Mouse (Mus musculus) neural tube, embryonic 13.5 days (tissue): ENCODE measurements at regions not wholly inside any gene's neighbourhood (a gene's known extent, or its start where the extent isn't known, plus 50 kb on each side); places are given as distances from the start of the nearest gene placed in this dataset.

Source experiments
- ATAC-seq: fragments of 200-750 bp; cut with Nextera tagmentation; 2 replicates; pipeline ENCODE4 v1.8.0; 2017; ENCODE audit warnings: low read depth, mild to moderate bottlenecking, moderate TSS enrichment, moderate library complexity
- H3K27ac ChIP-seq: fragments of 300-500 bp; sonication (generic); replicated peaks from 2 replicates; pipeline ENCODE4 v1.5.1; 2015; ENCODE audit warnings: moderate library complexity, mild to moderate bottlenecking, inconsistent platforms
- H3K27me3 ChIP-seq: fragments of 300-500 bp; sonication (generic); 2 replicates; pipeline ENCODE4 v1.6.1; 2015; ENCODE audit warnings: mild to moderate bottlenecking, inconsistent platforms
- H3K36me3 ChIP-seq: fragments of 300-500 bp; sonication (generic); 2 replicates; pipeline ENCODE4 v1.6.1; 2015; ENCODE audit warnings: mild to moderate bottlenecking, inconsistent platforms
- H3K4me1 ChIP-seq: fragments of 300-500 bp; sonication (generic); replicated peaks from 2 replicates; pipeline ENCODE4 v1.6.1; 2015; ENCODE audit warnings: inconsistent platforms
- H3K4me2 ChIP-seq: fragments of 300-500 bp; sonication (generic); 2 replicates; pipeline ENCODE4 v1.6.1; 2015; ENCODE audit warnings: inconsistent platforms, mild to moderate bottlenecking, moderate library complexity
- H3K4me3 ChIP-seq: fragments of 300-500 bp; sonication (generic); 2 replicates; pipeline ENCODE4 v1.5.1; 2015; ENCODE audit warnings: mild to moderate bottlenecking, inconsistent platforms
- H3K9ac ChIP-seq: fragments of 300-500 bp; sonication (generic); 2 replicates; pipeline ENCODE4 v1.6.1; 2015; ENCODE audit warnings: moderate library complexity, mild to moderate bottlenecking, inconsistent platforms
- H3K9me3 ChIP-seq: fragments of 300-500 bp; sonication (generic); 2 replicates; pipeline ENCODE4 v1.6.1; 2016; ENCODE audit warnings: inconsistent platforms
- WGBS: fragments of 180-500 bp; shearing (Covaris S2); methylation state at CpG from one replicate; pipeline ENCODE4 v1.1.7; 2015; 5-methylcytosine and 5-hydroxymethylcytosine counted together

DNA sequence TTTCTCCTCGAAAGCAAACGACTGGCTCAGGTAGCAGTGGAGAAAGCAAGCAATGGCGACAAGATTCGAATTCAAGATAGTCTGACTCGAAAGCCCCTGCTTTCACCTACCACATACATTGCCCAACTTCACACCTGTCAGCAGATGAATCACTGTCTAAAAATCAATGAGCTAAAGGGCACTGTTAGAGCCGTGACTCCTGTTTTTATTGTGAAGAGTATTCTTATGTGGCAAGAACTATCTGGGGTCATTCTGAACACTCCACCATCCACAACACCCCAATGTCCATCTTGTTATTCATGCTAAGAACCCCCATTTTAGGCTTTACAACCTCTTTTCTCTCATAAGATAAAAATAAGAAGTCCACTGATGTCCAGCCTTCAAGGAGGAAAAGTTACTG is 144.1 kb downstream of the Barhl2 start:
- WGBS = 68% methylated on average over 6 of the region's 6 CpGs
- Histone ChIP-seq H3K9ac (no peak overlapping the region), H3K4me2 (no peak overlapping the region)

DNA sequence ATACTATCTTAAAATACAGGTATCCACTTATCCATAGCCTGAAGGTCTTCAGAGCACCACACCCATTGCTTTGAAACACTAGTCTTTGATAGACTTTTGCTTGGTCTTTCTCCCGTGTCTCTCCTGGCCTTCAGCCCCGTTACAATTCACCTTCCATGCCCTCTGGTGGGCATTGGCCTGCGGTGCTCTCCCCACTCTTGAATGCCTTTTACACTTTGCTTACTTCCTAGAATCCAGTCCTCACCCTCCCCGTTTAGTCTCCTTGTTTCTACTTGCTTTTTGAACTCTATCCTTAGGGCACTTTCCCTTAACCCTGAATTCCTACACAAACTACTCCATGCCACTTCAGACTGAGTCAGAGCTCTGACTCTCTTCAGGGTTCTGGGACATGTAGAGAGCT is 156.6 kb downstream of the Barhl2 start:
- H3K36me3 ChIP-seq = no peaks in the 10 kb centered on the region
- 60% methylated on average over 4 of the region's 4 CpGs for WGBS
- H3K4me3 ChIP-seq = no peak overlapping the region
- no peak overlapping the region for H3K4me2 ChIP-seq
- ATAC-seq = no peak
- no peaks in the 10 kb centered on the region for H3K9me3 ChIP-seq
- no peak overlapping the region for H3K27ac ChIP-seq
- H3K27me3 ChIP-seq = no peaks in the 10 kb centered on the region
- no peak overlapping the region for H3K9ac ChIP-seq
- H3K4me1 ChIP-seq = peaks cover 4% of the 10 kb centered on the region; the same call in 1 of the 2 replicates

More for the DNA sequence above, 144.1 kb downstream of the Barhl2 start:
- H3K36me3 ChIP-seq = no peaks in the 10 kb centered on the region
- no peak overlapping the region for H3K4me3 ChIP-seq
- H3K9me3 ChIP-seq = no peaks in the 10 kb centered on the region
- no peaks in the 10 kb centered on the region for H3K4me1 ChIP-seq
- no peak for ATAC-seq
- no peaks in the 10 kb centered on the region; the same call in 1 of the 2 replicates for H3K27me3 ChIP-seq
- H3K27ac ChIP-seq = no peak overlapping the region

DNA sequence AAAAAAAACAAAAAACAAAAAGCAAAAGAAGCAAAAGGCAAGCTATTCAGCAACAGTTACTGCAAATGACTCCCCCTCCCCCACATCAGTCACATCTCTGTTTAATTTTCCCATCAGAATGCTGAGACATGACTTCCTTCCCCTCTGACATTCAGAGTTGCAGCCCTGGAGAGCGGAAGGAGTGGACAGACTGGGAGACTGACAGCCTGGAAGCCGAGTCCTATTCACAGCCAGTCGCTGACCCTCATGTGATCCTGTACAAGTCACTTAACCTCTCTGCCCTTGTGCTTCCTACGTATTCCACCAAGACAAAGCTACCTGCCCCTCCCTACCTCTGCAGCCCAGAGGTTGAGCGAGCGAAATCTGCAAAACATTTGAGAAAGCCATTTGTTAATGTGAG is 161.2 kb downstream of the Barhl2 start:
- Histone ChIP-seq H3K4me1 (peaks cover 13% of the 10 kb centered on the region), H3K36me3 (no peaks in the 10 kb centered on the region), H3K4me3 (no peak overlapping the region), H3K27ac (no peak overlapping the region), H3K4me2 (no peak overlapping the region), H3K27me3 (no peaks in the 10 kb centered on the region), H3K9ac (no peak overlapping the region), H3K9me3 (no peaks in the 10 kb centered on the region)
- 28% methylated on average over 6 of the region's 6 CpGs for WGBS
- no peak for ATAC-seq

DNA sequence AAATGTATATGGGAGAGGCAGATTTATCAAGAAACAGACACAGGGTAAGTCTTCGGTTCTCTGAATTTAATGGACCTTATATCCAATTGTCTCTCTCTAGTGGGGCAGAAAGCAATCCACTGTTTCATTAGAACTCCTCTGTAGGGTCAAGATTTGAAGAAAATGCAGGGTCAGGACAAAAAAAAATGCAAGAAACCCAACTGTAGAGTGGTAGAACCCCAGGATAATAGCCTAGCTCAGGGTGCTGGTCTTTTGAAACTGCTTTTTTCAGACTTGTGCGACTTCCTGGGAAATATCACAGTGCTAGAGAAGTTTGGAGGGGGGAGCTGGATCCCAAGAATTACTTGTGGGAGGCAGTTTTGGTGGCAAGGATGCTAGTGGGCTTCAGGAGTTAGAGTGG is 162.0 kb downstream of the Barhl2 start:
- Histone ChIP-seq H3K36me3 (no peaks in the 10 kb centered on the region), H3K9ac (no peak overlapping the region), H3K4me1 (peaks cover 13% of the 10 kb centered on the region), H3K4me2 (no peak overlapping the region), H3K4me3 (no peak overlapping the region), H3K27me3 (no peaks in the 10 kb centered on the region), H3K27ac (no peak overlapping the region), H3K9me3 (no peaks in the 10 kb centered on the region)
- 30% methylated on average over 2 of the region's 2 CpGs for WGBS
- no peak for ATAC-seq

DNA sequence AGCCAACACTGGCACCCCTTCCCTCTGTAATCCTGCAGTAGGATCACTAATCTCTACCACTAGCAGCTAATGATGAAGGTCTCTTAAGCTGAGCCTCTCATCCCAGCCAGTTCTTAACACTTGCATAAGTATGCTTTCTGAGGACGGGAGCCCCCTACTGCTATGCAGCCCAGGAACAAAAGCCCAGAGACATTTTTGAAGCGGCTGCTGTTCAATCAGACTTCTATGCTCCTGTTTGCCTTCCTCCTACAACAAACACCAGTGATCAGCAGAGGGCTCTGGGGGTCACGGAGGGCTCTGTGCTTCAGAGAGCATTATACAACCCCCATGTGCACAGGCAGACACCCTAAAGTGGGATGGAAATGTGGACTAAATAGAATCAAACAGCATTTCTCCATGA is 162.4 kb downstream of the Barhl2 start:
- H3K4me2 ChIP-seq = no peak overlapping the region
- 6% methylated on average over 3 of the region's 3 CpGs for WGBS
- no peak overlapping the region for H3K9ac ChIP-seq
- no peaks in the 10 kb centered on the region for H3K27me3 ChIP-seq
- no peak overlapping the region for H3K4me3 ChIP-seq
- no peaks in the 10 kb centered on the region for H3K9me3 ChIP-seq
- H3K36me3 ChIP-seq = no peaks in the 10 kb centered on the region
- peaks cover 13% of the 10 kb centered on the region for H3K4me1 ChIP-seq
- no peak overlapping the region for H3K27ac ChIP-seq
- no peak for ATAC-seq

DNA sequence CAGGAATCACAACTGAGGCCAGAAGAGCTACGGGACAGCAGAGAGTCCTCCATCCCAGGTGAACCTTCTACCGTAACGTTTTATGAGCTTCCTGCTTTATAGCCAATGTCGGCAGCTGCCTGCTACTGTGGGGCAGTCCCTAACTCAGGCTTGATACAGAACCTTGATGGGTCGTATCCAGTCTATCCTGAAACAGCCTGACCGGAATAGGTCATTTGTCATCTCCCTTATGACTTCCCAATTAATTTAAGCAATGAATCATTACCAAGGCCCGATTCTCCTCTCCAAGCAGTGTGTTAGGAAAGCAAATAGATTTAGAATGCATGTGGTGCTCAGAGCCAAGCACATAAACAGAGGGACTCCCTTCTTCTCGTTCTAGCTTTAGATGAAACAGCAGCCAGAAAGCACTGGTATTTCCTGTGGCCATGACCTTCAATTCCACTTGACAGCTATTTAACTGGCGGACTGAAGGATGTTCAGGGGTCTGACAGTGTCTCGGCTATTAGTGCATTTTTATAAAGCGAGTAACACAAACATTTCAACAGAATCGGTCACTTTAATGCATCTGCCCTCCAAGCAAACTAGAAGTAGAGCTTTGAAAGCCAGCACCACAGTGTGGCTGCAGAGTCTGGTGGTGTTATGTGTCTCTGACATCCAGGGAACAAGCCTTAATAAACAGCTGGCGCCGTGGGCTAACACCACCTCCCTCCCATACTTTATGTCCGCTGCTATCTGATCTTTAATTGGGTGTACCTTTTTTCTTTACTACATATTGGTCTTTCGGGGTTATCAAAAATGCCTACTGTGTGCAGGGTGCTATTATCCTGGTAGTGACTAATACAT is 165.4 kb downstream of the Barhl2 start:
- H3K27me3 ChIP-seq = no peaks in the 10 kb centered on the region
- no peaks in the 10 kb centered on the region for H3K36me3 ChIP-seq
- no peak overlapping the region for H3K27ac ChIP-seq
- no peak overlapping the region for H3K4me2 ChIP-seq
- no peaks in the 10 kb centered on the region for H3K9me3 ChIP-seq
- H3K4me3 ChIP-seq = no peak overlapping the region
- WGBS = 61% methylated on average over 16 of the region's 16 CpGs
- ATAC-seq = no peak
- H3K9ac ChIP-seq = no peak overlapping the region
- peaks cover 13% of the 10 kb centered on the region for H3K4me1 ChIP-seq

DNA sequence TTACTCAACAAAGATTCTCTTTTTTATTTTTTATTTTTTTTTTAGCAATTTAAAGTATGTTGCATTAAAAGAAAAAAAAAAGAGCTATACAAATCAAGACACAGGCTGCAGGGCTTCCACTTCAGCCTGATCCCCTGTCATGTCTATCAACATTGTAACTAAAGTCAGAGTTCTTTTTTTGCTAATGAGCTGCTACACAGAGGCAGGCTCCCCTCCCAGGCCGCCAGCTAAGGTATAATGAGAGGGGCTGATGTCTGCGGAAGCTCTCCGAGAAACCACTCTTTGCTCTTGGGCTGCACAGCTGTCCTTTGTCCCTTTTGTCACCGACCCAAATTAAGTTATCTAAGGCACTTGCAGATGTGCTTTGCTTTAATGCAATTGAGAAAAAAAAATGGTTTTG is 172.8 kb downstream of the Barhl2 start:
- Histone ChIP-seq H3K4me3 (no peak overlapping the region), H3K4me2 (no peak overlapping the region), H3K27me3 (no peaks in the 10 kb centered on the region), H3K36me3 (no peaks in the 10 kb centered on the region), H3K4me1 (peaks cover 2% of the 10 kb centered on the region; the same call in 1 of the 2 replicates), H3K9me3 (no peaks in the 10 kb centered on the region), H3K9ac (no peak overlapping the region), H3K27ac (no peak overlapping the region)
- WGBS = 9% methylated on average over 4 of the region's 4 CpGs
- ATAC-seq = no peak

DNA sequence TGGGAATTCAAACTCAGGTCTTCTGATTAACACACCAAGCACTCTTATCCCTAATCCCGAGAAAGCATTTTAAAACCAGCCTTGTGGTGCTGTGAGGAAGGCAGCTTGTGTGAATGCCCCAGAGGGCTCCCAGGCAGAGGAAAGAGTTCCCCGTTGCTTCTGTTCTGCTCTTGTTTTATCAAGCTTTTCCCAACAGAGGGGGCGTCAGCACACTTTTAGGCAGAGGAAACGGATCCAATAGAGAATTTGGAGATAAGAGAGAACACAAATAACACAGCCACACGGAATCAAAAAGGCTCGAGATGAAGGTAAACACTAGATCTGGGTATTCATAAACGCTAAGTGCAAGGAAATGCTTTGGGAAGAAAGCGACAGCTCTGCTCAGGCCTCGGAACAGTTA is 173.2 kb downstream of the Barhl2 start:
- Histone ChIP-seq H3K27me3 (no peaks in the 10 kb centered on the region), H3K4me3 (no peak overlapping the region), H3K9ac (no peak overlapping the region), H3K27ac (no peak overlapping the region), H3K9me3 (no peaks in the 10 kb centered on the region), H3K4me2 (no peak overlapping the region), H3K4me1 (peaks cover 2% of the 10 kb centered on the region; the same call in 1 of the 2 replicates), H3K36me3 (no peaks in the 10 kb centered on the region)
- WGBS = 35% methylated on average over 9 of the region's 9 CpGs
- no peak for ATAC-seq

DNA sequence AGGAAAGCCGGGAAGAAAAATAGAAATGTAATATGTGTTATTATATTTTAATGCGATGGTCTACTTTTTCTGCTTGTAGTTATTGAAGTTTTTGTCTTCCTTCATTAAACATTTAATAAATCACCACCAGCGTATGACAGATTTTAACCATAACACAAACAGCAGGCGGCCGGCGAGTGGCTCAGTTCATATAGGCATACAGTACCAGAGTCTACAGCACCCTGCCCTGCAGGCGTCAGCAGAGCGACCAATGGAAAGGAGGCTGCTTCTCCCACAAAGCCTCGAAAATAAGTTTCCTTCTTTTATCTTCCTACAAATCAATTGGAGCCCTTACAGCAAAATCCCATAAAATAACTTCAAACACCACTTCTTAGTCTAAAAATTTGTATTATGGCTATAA is 175.3 kb downstream of the Barhl2 start:
- H3K4me1 ChIP-seq = peaks cover 2% of the 10 kb centered on the region; the same call in 1 of the 2 replicates
- no peak for ATAC-seq
- 76% methylated on average over 9 of the region's 9 CpGs for WGBS

DNA sequence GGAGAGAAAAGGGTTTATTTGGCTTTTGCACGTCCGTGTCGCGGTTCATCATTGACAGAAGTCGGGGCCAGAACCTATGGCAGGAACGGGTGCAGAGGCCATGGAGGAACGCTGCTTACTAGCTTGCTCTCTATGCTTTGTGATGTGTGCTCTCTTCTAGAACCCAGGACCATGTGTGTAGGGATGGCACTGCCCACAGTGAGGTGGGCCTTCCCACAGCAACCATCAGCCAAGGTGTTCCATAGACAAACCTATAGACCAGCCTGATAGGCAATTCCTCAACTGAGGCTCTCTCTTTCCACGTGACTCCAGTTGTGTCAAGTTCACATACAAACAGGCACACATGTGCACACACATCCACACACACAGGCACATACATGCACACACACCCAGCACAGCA is 180.2 kb downstream of the Barhl2 start:
- Histone ChIP-seq H3K9ac (no peak overlapping the region), H3K27me3 (no peaks in the 10 kb centered on the region), H3K4me1 (no peaks in the 10 kb centered on the region), H3K4me2 (no peak overlapping the region), H3K4me3 (no peak overlapping the region), H3K36me3 (no peaks in the 10 kb centered on the region), H3K9me3 (no peaks in the 10 kb centered on the region), H3K27ac (no peak overlapping the region)
- no peak for ATAC-seq
- 88% methylated on average over 8 of the region's 8 CpGs for WGBS

More for the DNA sequence above, 175.3 kb downstream of the Barhl2 start:
- H3K27me3 ChIP-seq = no peaks in the 10 kb centered on the region
- no peaks in the 10 kb centered on the region for H3K36me3 ChIP-seq
- no peak overlapping the region for H3K4me2 ChIP-seq
- no peak overlapping the region for H3K4me3 ChIP-seq
- H3K9ac ChIP-seq = no peak overlapping the region
- H3K9me3 ChIP-seq = no peaks in the 10 kb centered on the region
- H3K27ac ChIP-seq = no peak overlapping the region

DNA sequence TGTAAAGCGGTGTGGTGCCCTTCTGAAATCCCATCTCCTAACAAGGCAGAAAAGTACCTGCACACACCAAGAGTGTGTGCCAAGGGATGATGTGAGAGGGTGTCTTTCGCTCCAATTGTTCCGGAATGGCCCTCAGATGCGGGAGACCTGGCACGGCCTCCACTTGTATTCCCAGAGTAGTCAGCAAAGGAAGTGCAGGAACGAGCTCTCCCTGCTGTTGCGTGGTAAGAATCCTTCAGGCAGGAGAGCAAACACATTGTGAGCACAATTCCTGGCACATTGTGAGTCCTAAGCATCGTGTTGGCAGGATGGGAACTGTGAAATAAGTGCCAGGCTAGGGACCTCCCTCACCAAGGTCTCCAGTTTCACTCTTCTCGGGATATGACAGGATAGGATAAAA is 180.7 kb downstream of the Barhl2 start:
- H3K4me3 ChIP-seq = no peak overlapping the region
- ATAC-seq = no peak
- WGBS = 81% methylated on average over 9 of the region's 9 CpGs

DNA sequence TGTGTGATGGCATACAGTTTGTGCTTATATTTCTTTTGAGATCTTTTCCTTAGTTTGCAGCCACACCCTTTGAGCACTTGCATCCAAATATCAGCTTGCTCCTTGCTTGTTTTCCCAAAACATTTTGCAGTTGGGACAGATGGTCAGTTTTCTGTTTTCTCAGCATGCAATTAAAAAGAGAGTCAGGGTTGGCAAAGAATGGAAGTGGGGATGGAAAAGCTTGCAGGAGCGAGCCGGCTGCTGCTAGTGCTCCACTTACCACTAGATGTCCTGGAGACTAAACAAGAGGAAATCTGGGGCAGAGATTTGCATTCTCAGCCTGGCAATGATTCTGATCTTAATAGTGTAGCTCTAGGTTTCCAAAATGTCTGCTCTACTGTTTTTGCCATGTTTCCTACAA is 181.8 kb downstream of the Barhl2 start:
- WGBS = 26% methylated on average over 2 of the region's 2 CpGs
- Histone ChIP-seq H3K36me3 (no peaks in the 10 kb centered on the region), H3K27ac (no peak overlapping the region), H3K4me2 (no peak overlapping the region), H3K4me3 (no peak overlapping the region), H3K4me1 (no peaks in the 10 kb centered on the region), H3K27me3 (no peaks in the 10 kb centered on the region), H3K9ac (no peak overlapping the region), H3K9me3 (no peaks in the 10 kb centered on the region)
- no peak for ATAC-seq

More for the DNA sequence above, 180.7 kb downstream of the Barhl2 start:
- no peak overlapping the region for H3K27ac ChIP-seq
- no peak overlapping the region for H3K9ac ChIP-seq
- no peak overlapping the region for H3K4me2 ChIP-seq
- no peaks in the 10 kb centered on the region for H3K4me1 ChIP-seq
- H3K27me3 ChIP-seq = no peaks in the 10 kb centered on the region
- H3K36me3 ChIP-seq = no peaks in the 10 kb centered on the region
- H3K9me3 ChIP-seq = no peaks in the 10 kb centered on the region

DNA sequence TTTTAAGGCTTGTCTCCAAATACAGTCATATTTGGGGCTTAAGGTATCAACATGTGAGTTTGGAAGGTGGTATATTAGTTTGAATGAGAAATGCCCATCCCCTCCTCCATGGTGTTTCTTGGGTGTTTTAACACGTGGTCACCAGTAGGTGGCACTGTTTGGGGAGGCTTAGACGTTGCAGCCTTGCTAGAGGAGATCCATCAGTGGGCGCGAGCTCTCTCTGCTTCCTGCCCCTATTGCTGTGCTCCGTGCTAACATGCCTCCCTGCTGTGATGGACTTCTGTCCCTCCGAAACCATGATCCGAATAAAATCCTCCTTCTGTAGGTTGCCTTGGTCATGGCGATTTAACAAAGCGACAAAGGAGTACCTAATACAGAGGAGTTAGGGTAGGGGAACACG is 183.3 kb downstream of the Barhl2 start:
- no peak overlapping the region for H3K4me3 ChIP-seq
- WGBS = 37% methylated on average over 10 of the region's 10 CpGs
- H3K9ac ChIP-seq = no peak overlapping the region
- H3K27ac ChIP-seq = no peak overlapping the region
- no peak overlapping the region for H3K4me2 ChIP-seq
- no peaks in the 10 kb centered on the region for H3K27me3 ChIP-seq
- H3K4me1 ChIP-seq = no peaks in the 10 kb centered on the region
- no peaks in the 10 kb centered on the region for H3K9me3 ChIP-seq
- no peaks in the 10 kb centered on the region for H3K36me3 ChIP-seq
- no peak for ATAC-seq
